Mouse (Mus musculus): ENCODE measurements around the gene Mrpl42.

Mrpl42 gene

GRCm38 (mm10) chr10:95514656-95515292 lies 13.0 kb upstream of the Mrpl42 start, which contains the start of gene Ube2n:
Gene Ube2n, plus strand, starts transcription at chr10:95515145.
- peak; percentile 99 for DNase-seq (ENCODE audit: low spot score)

GRCm38 (mm10) chr10:95513768-95514556 lies 12.2 kb upstream of the Mrpl42 start:
- DNase-seq (ENCODE audit: low spot score): no peak

DNA sequence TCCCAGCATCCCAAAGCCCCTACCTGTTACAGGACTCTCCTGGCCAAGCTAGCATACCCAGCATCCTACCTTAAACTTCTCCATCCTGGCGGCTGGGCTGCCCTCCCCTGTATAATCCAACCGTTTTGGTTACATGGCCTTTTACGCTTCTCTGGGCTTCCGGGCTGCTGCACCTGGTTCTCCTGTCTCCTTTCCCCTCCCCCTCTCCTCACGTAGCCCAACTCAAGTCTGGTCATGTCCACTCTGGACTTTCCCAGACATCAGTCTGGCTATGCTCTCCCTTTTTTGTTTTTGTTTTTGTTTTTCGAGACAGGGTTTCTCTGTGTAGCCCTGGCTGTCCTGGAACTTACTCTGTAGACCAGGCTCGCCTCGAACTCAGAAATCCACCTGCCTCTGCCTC lies 10.9 kb upstream of the Mrpl42 start:
- DNase-seq (ENCODE audit: low spot score): no peak

GRCm38 (mm10) chr10:95509263-95509662 lies 7.5 kb upstream of the Mrpl42 start:
- no peak for DNase-seq (ENCODE audit: low spot score)

GRCm38 (mm10) chr10:95508793-95509192 lies 7.1 kb upstream of the Mrpl42 start:
- DNase-seq (ENCODE audit: low spot score): no peak

- no peak for DNase-seq (ENCODE audit: low spot score)
Measured at GRCm38 (mm10) chr10:95508126-95508525, 6.4 kb upstream of the Mrpl42 start.

- DNase-seq (ENCODE audit: low spot score): no peak
Measured at GRCm38 (mm10) chr10:95504341-95504740, 2.6 kb upstream of the Mrpl42 start.

- no peak for DNase-seq (ENCODE audit: low spot score)
Measured at GRCm38 (mm10) chr10:95503443-95504235, 1.9 kb upstream of the Mrpl42 start.

GRCm38 (mm10) chr10:95501033-95501432 lies 707 bp downstream of the Mrpl42 start:
- DNase-seq (ENCODE audit: low spot score): no peak

GRCm38 (mm10) chr10:95494268-95494667 lies 7.5 kb downstream of the Mrpl42 start:
- no peak for DNase-seq (ENCODE audit: low spot score)

DNA sequence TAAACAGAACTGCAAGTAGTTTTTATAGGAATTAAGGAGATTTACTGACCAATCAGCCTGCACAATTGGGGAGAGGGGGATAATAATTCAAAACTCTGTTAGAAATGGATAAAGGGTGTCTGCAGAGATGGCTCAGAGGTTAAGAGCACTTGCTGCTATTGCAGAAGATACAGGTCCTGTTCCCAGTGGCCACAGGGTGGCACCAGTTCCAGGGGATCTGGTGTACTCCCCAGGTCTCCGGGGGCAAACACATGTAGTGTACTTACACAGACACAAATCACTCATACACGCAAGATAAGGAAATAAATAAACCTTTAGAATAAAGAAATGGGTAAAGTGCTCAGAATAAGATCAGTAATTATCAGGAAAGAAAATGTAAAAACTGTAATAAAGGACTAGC lies 12.1 kb downstream of the Mrpl42 start:
- DNase-seq (ENCODE audit: low spot score): no peak

GRCm38 (mm10) chr10:95477516-95477915 lies 24.2 kb downstream of the Mrpl42 start:
- DNase-seq (ENCODE audit: low spot score): no peak

DNA sequence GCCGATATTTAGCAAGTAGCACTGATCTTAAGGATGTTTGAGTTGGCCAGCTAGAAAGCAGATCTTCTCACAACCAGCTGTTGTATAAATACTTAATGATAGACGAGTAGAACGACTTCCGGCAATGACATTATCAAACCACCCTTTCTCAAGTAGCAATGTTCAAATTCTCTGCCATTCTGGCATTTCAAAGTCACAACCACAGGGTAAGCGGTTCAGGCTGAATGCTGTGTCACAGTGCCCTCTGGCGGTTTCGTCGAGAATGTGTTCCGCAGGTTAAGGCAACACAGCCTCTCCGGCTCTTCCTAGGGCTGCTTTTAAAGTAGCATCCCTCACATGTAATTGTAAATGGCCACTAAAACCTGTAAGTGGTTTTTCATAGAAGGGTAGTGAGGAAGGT lies 25.8 kb downstream of the Mrpl42 start:
- peak; percentile 63 for DNase-seq (ENCODE audit: low spot score)

GRCm38 (mm10) chr10:95471889-95472547 lies 29.7 kb downstream of the Mrpl42 start:
- no peak for DNase-seq (ENCODE audit: low spot score)

GRCm38 (mm10) chr10:95471186-95471585 lies 30.6 kb downstream of the Mrpl42 start:
- no peak for DNase-seq (ENCODE audit: low spot score)

DNA sequence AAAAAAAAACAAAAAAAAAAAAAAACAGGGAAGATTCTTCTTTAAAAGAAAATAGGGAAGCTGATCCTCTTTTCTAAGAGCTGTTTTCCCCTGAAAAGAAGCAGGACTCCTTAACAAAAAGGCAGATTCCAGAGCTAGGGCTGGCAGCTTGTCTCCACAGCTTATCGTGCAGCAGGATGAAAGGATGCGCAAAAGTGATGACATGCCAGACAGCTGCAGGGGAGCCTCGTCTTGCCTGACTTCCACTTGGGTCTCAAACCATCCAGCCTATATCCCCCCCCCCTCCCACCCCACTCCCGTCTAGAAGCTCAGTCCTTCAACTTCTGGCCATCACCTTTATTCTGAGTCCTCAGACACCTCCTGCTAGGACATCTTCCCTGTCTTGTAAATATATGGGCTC lies 32.8 kb downstream of the Mrpl42 start:
- no peak for DNase-seq (ENCODE audit: low spot score)

DNA sequence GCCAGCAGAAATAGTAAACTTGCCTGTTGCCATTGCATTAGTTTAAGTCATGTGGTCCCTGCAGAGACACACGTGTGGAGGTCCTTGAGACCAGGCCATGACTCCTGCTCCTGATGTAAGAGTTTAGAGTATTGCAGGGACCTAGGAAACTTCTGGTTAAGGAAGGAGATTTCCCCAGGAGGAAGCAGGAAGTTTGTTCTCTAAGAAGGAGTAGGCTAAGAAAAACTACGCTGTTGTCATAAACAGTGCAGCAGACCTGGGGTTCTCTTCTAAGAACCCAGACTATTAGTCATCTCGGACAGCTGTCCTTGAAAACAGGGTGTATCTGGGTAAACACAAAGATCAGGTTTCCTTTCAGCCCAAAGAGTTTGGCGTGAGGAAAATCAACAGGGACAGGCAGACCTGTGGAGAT lies 36.2 kb downstream of the Mrpl42 start:
- no peak for DNase-seq (ENCODE audit: low spot score)

DNA sequence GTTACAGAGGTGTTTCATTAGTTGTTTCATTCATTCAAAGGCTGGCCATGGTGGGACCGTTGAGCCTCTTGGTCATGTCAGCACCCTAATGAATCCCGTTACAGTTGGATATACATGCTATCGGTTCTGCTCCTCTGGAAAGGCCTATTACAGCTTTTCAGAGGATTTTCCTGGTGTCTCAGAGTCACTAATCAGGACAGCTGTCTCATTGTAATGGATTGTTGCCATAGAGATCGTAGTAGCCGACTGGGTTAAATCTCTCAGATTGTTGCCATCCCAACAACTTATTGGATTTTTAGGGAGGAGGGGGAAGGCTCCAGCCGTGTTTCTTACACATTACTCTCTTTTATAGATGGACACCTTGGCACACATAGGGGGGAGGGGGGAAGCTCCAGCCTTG lies 37.2 kb downstream of the Mrpl42 start:
- no peak for DNase-seq (ENCODE audit: low spot score)

DNA sequence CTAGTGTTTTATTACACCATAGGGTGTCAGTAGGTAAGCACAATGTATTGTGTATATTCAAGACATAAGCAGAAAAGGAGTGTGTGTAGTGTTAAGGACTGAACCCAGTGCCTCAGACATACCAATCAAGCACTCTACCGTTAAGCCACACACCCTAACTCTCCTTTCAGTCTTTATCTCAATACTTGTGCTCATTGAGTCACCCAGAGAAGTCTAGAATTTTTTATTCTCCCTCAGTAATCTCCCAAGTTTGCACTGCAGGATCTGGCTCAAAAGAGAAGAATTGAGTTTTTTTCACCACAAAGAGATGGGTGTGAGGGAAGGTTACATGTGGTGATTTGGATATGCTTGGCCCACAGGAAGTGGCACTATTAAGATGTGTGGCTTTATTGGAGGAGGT lies 39.5 kb downstream of the Mrpl42 start:
- DNase-seq (ENCODE audit: low spot score): no peak

DNA sequence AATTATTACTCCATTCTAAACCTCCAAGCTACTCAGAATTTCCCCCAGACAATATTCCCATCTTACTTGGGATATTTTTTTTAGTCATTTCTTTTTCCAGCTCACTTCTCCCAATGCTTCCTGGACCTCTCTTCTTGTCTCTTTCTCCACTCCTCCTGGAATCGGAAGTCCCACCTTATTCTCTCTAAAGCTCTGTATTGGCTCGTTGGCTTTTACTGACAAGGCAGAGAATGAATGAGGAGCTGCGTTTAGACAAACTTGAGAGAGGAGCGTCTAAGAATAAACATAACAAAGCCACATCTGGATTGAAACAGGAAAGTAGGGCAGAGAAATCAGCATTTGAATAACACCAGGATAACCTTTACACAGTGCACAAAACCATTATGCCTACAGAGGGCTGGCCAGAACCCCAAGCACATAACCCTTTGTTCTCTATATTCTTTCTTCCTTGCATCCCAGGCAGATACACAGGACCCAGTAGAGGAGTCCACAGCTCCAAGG lies 40.6 kb downstream of the Mrpl42 start:
- no peak for DNase-seq (ENCODE audit: low spot score)

GRCm38 (mm10) chr10:95458050-95458806 lies 43.5 kb downstream of the Mrpl42 start:
- DNase-seq (ENCODE audit: low spot score): no peak

Measured in yolk sac, embryonic 10.5 days (tissue).